Mouse (Mus musculus) kidney, adult 11 months (tissue): ENCODE measurements around the gene Ear1.
"Not testable (repeated sequence)": the region's sequence is repeated elsewhere in the genome, so short reads cannot be mapped to it uniquely, and the experiment has no call there.

Source experiments
- DNase-seq: peaks from one replicate; pipeline ENCODE4 v3.0.0; 2022

Gene Ear1

DNA sequence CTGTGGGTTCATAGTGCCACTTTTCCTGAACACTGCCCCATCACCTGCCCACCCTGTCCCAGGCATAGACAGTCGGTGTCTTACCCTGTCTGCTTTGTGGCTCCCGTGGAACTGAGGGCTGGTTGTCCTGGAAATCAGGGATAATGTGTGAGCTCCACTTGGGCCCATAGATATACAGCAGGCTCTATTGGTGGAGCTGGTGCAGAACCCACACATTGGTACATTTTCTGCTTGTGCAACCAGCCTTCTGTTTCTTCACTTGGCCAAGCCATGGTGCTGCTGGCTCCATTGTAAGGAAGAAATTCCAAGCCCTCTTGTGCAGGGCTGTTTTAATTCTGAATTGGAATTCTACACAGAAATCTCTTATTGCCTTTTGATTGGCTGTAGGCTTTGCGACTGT lies at the start of gene Ear1:
Gene Ear1 (minus strand): TSS at position 101 of the 400 bp plus-strand sequence.
- DNase-seq, result not testable (repeated sequence)

- peak; percentile 29 for DNase-seq
These were observed 49.5 kb upstream of the Ear1 start, which contains the start of gene Gm8113 for GRCm38 (mm10) chr14:43924688-43925403. TSS of gene Gm8113 (plus strand) at chr14:43925390.

- DNase-seq, result not testable (repeated sequence)
These were observed 48.1 kb upstream of the Ear1 start, which contains the start of gene Ear10 for GRCm38 (mm10) chr14:43923459-43923858. TSS of gene Ear10 (minus strand) at chr14:43923559.

- DNase-seq, result not testable (repeated sequence)
These were observed 42.9 kb upstream of the Ear1 start for GRCm38 (mm10) chr14:43918214-43918613.

GRCm38 (mm10) chr14:43898577-43898976 lies 23.3 kb upstream of the Ear1 start:
- not testable (repeated sequence) for DNase-seq

DNA sequence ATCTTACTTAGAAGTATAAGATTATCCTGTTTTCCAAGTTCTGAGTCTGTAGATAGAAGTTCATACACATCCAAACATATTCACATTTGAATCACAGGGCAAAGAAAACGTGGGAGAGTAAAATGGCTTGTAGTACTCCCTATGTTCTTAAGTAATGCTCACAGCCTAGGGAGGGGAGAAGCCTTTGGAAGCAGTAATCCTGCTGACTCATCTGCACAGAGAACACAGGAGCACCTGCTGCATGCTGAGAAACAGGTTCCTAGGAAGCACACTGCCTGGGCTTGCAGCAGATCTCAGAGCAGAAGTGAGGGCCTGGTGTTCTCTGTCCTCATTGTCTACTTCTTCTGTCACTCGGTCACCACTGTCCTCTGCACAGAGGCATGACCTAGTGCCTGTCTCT lies 20.0 kb upstream of the Ear1 start:
- not testable (repeated sequence) for DNase-seq

DNA sequence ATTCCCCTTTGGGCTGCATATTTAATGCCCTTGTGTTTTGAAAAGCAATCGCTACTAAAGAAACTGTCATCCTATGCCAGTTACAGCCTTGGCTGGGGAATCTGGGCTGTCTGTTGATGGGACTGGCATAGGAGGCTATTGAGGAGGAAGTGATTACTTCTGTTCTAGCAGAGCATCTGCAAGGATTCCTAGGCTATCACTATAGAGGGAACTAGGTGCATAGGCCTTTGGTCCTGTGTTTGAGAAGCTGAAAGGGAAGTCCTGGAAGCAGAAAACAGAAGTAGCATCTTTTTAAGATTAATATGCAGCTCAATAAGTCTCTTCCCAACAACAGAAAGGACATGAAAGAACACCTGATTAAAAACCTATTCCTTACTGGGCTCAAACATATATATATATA lies 16.0 kb upstream of the Ear1 start:
- DNase-seq, result not testable (repeated sequence)

DNA sequence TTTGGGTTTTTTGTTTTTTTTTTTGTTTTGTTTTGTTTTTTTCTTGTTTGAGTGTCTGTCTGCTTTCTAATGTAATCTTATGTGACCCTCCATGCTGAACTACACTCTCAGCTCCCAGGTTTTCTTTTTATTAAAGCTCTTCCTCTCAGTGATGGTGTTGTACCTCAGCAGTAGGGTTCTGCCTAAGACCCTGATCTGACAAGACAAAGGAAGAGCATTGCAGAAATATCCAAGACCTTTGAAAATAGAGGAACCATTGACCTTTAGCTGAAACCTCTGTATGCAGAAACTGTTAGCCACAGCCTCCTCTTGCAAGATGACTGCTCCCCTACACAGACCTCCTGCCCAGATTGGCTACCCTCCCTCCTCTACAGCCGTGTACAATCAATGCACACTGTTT lies 10.9 kb upstream of the Ear1 start:
- not testable (repeated sequence) for DNase-seq

DNA sequence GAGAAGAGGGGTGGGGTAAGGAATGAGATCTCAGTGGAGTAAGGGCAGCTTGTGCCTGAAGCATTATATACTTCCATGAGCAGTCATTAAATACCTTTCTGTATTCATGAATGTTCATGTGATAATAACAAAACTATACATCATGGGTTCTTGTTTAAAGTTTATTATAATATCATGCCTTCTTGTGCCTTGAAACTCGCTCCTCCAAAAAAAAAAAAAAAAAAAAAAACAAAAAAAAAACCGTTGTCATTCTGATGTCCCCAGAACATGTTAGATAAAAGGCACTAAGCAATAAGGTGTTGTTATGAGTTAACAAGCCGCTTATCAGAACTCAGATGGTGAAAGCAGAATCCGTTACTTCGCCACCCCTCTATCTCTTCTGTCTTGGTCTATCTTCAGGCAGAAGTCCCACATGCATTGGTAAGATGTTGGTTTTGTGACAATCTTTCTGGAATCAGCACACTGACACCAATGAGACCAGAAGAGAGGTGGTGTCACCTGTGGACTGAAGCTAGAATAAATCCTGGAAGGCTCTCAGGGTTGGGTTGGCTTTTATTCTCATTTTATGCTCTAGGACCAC lies 4.7 kb upstream of the Ear1 start:
- not testable (repeated sequence) for DNase-seq

GRCm38 (mm10) chr14:43877789-43878188 lies 2.5 kb upstream of the Ear1 start:
- DNase-seq, result not testable (repeated sequence)

- not testable (repeated sequence) for DNase-seq
These were observed 455 bp downstream of the Ear1 start for GRCm38 (mm10) chr14:43874862-43875261.

DNA sequence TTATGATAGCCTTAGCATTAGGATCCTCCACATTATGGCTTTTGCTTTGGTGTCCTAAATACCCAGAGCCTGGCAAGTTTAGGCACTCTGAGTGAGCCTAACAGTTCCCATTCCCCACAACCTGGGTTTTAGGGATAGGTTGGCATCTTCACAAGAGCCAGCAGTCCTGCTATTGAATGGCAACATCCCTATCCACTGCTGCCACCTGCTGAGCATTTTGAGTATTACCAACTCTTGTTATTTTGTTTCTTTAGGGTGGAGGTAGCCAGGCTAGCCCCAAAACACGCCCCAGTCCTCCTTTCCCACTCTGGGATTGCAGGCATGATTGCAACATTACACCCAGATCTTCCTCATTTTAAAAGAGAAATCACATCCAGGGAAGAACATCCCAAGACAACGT lies 14.8 kb downstream of the Ear1 start:
- DNase-seq, result not testable (repeated sequence)

DNA sequence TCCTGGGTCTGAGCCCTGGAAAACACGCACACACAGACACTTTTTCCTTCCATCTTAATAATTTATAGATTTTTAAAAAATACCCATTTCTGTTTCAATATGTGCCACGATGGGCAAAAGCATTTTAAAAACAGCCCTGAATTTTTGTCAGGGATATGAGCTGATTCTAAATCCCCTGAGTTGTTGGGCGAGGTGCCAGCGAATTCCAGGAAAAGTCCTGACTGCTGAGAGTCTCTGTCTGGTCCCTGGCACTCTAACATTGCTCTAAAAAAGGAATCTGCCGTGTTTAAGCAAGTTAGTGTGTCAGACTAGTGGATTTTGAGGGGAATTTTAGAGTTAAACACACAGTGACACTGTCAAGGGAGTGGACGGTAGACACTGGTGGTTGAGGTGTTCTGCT lies 15.9 kb downstream of the Ear1 start:
- not testable (repeated sequence) for DNase-seq

DNA sequence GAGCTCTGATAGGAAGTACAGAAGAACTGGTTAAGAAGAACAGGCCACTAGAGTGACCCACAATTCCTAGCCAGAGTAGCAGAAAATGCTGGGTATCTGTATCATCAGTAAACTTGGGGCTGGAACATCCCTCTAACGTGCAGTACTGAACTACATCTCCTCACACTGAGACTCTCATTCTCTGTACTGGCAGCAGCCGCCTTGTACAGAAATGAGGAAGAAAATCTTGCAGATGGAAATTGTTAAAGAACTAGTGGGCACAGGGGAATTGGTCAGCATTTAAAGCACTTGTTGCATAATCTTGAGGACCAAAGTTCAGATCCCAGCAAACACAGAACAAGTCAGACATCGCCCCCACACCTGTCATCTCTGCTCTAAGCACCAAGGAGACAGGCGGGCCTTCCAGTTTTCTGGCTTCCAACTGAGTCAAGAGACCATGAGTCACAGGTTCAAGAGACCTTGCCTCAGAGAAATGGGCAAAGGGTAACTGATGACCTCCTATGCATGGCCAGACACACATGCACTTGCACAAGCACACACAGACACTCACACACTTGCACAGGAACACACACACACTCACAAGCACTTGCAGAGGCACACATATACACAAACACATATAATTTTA lies 31.3 kb downstream of the Ear1 start:
- not testable (repeated sequence) for DNase-seq

DNA sequence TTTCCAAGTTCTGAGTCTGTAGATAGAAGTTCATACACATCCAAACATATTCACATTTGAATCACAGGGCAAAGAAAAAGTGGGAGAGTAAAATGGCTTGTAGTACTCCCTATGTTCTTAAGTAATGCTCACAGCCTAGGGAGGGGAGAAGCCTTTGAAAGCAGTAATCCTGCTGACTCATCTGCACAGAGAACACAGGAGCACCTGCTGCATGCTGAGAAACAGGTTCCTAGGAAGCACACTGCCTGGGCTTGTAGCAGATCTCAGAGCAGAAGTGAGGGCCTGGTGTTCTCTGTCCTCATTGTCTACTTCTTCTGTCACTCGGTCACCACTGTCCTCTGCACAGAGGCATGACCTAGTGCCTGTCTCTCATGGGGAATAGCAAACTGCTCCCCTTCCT lies 34.3 kb downstream of the Ear1 start:
- not testable (repeated sequence) for DNase-seq

DNA sequence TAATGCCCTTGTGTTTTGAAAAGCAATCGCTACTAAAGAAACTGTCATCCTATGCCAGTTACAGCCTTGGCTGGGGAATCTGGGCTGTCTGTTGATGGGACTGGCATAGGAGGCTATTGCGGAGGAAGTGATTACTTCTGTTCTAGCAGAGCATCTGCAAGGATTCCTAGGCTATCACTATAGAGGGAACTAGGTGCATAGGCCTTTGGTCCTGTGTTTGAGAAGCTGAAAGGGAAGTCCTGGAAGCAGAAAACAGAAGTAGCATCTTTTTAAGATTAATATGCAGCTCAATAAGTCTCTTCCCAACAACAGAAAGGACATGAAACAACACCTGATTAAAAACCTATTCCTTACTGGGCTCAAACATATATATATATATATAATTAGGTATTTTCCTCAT lies 40.0 kb downstream of the Ear1 start:
- not testable (repeated sequence) for DNase-seq

DNA sequence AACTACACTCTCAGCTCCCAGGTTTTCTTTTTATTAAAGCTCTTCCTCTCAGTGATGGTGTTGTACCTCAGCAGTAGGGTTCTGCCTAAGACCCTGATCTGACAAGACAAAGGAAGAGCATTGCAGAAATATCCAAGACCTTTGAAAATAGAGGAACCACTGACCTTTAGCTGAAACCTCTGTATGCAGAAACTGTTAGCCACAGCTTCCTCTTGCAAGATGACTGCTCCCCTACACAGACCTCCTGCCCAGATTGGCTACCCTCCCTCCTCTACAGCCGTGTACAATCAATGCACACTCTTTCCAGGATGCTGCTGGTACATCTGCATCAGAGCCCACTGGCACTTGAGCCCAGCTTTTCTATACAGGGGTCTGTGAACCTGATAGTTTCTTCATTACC lies 44.9 kb downstream of the Ear1 start:
- DNase-seq, result not testable (repeated sequence)

DNA sequence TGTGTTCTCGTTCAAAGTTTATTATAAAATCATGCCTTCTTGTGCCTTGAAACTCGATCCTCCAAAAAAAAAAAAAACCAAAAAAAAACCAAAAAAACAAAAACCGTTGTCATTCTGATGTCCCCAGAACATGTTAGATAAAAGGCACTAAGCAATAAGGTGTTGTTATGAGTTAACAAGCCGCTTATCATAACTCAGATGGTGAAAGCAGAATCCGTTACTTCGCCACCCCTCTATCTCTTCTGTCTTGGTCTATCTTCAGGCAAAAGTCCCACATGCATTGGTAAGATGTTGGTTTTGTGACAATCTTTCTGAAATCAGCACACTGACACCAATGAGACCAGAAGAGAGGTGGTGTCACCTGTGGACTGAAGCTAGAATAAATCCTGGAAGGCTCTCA lies 51.1 kb downstream of the Ear1 start:
- DNase-seq, result not testable (repeated sequence)

GRCm38 (mm10) chr14:43821869-43822268 lies 53.4 kb downstream of the Ear1 start:
- not testable (repeated sequence) for DNase-seq

- DNase-seq, result peak; percentile 9
These were observed 62.9 kb downstream of the Ear1 start for GRCm38 (mm10) chr14:43812458-43812857.

GRCm38 (mm10) chr14:43808142-43808541 lies 67.2 kb downstream of the Ear1 start:
- not testable (repeated sequence) for DNase-seq

DNA sequence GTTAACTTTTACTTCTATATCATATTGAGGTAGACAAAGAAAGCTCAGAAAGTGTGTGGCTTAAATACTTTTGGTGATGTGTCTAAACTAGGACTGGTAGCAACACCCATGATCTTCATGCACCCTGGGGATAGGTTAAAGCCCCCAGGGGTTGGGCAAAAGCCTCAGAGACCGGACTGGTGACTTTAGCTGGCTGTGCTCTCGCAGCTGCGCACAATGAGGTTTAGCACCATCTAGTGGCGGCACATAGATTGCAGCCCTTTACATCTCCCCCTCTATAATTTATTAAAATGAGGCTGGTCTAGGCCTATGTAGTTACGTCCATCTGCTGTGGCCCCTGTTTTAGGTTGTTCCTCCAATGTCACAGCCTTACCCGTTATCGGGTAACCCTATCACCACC lies 70.9 kb downstream of the Ear1 start:
- DNase-seq, result not testable (repeated sequence)

DNA sequence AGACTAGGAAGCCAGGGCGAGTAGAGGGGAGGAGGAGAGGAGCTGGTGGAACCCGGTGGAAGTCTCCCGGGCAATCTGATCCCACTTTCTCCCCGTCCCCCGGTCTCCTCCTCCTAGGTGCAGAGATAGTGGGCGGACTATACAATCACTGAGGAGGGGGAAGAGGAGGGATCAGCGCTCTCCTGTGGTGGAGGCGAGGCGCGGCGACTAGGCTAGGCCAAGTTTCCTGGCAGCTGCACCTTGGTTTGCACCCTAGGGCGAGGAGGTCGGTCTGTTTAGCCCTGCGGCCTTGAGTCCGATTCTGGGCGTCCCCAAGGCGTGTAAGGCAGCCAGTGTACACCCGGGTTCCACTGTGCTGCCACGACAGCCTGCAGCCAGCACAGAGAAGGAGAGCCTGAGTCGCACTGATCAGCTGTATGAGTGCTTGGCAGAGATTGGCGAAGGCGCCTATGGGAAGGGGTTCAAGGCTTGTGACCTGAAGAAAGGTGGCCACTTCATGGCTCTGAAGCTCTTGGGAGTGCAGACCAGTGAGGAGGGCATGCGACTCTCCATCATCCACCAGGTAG lies 78.3 kb downstream of the Ear1 start:
- DNase-seq, result not testable (repeated sequence)
